Mouse (Mus musculus): ENCODE measurements at regions not wholly inside any gene's neighbourhood (a gene's known extent, or its start where the extent isn't known, plus 50 kb on each side); places are given as distances from the start of the nearest gene placed in this dataset.

GRCm38 (mm10) chr10:120635818-120636543 is 159.7 kb upstream of the Hmga2 start:
- no peak for TF ChIP-seq CTCF (IDR thresholded peaks at IDR 0.05; ENCODE audit: extremely low read depth, insufficient read length, insufficient replicate concordance, low read depth, low read length)
- no peak for TF ChIP-seq POLR2A (IDR thresholded peaks at IDR 0.05; ENCODE audit: low read depth, low read length)

Data from small intestine, adult 2 months (tissue).